Mouse (Mus musculus): ENCODE results near the gene Yod1. TPM values are rescaled to one million over a fixed set of nuclear protein-coding genes. Genes with fewer than 3 reads are reported as not detected.

Yod1 gene
- polyA plus RNA-seq, 1 experiment from 2014 or later, result 15.8 TPM

DNA sequence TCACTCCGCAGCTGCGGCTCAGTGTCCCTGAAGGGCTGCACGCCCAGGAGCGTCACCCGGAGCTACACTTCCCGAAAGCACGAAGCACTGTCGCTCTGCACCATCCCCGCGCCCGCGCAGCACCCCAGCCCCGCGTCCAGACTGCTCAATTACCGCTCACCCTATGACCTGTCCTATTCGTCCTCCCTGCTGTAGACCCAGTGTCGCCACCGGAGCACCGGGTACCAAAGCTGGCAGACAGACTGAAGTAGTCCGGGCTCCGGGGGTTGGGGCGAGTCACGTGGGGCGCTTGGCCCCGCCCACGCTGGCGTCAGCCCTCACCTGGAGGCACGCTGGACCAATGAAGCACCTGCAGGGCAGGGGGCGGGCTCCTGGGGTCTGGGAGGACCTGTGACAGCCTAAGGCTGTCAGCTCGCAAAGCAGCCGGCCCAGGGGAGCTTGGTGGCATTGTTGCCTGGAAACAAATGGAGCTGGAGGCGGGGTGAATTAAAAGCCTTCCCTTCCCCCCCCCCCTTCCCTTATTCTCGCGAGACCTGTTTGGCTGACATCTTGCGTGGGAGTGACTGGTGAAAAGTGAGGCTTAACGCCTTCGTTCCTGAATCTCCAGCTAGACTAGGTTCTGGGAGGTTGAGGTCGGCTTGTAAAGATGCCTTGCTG lies 1.4 kb upstream of the Yod1 start, which contains the start of gene Gm29427:
Gene Gm29427, minus strand, starts transcription at position 239 of the 657 bp plus-strand sequence.
- Histone ChIP-seq H3K27me3 (replicated peaks) (no peaks in the 10 kb centered on the region), H3K4me3 (replicated peaks) (peak within 1 kb of the TSS; percentile 79), H3K27ac (replicated peaks) (peak within 1 kb of the TSS; percentile 90), H3K9ac (replicated peaks) (peak within 1 kb of the TSS; percentile 95), H3K4me1 (peaks cover 31% of the 10 kb centered on the region), H3K36me3 (peaks cover 10% of the 10 kb centered on the region), H3K4me2 (peak within 1 kb of the TSS; percentile 94), H3K9me3 (replicated peaks) (no peaks in the 10 kb centered on the region)
- peak; percentile 93 for ATAC-seq (ENCODE audit: low FRiP score)
- under 1% methylated on average over 37 of the region's 38 CpGs for WGBS

DNA sequence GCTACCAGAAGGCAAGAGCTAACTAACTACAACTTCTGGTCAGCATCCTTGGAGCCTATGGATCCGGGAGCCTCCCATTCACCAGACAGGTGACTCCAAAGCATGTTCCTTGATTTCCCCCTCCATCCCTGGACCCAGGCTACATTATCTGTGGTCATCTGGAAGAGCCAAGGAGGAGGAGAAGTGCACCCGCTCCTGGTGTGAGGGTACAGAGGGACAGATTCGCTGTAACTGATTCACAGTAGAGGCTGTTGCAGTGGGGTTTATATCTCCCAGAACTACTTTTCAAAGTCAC lies 962 bp upstream of the Yod1 start:
- peaks cover 34% of the 10 kb centered on the region for H3K4me1 ChIP-seq
- ATAC-seq (ENCODE audit: low FRiP score), result peak; percentile 26
- H3K4me2 ChIP-seq, result peak overlapping the region; percentile 94
- no peaks in the 10 kb centered on the region for H3K27me3 ChIP-seq (replicated peaks)
- WGBS, result 0% methylated on average over 3 of the region's 3 CpGs
- H3K36me3 ChIP-seq, result peaks cover 7% of the 10 kb centered on the region
- peak overlapping the region; percentile 90 for H3K27ac ChIP-seq (replicated peaks)
- H3K9ac ChIP-seq (replicated peaks), result peak overlapping the region; percentile 95
- H3K9me3 ChIP-seq (replicated peaks), result no peaks in the 10 kb centered on the region
- H3K4me3 ChIP-seq (replicated peaks), result peak overlapping the region; percentile 79

- peak overlapping the region; percentile 94 for H3K4me2 ChIP-seq
- H3K36me3 ChIP-seq, result peaks cover 3% of the 10 kb centered on the region; the same call in 1 of the 2 replicates
- peak overlapping the region; percentile 90 for H3K27ac ChIP-seq (replicated peaks)
- peak; percentile 13; the same call in 1 of the 2 replicates for ATAC-seq (ENCODE audit: low FRiP score)
- WGBS, result under 1% methylated on average over 42 of the region's 42 CpGs
- H3K4me3 ChIP-seq (replicated peaks), result peak overlapping the region; percentile 79
- H3K9ac ChIP-seq (replicated peaks), result peak overlapping the region; percentile 95
- no peaks in the 10 kb centered on the region for H3K27me3 ChIP-seq (replicated peaks)
- H3K9me3 ChIP-seq (replicated peaks), result no peaks in the 10 kb centered on the region
- peaks cover 34% of the 10 kb centered on the region for H3K4me1 ChIP-seq
These were observed 425 bp upstream of the Yod1 start for GRCm38 (mm10) chr1:130716513-130717290.

DNA sequence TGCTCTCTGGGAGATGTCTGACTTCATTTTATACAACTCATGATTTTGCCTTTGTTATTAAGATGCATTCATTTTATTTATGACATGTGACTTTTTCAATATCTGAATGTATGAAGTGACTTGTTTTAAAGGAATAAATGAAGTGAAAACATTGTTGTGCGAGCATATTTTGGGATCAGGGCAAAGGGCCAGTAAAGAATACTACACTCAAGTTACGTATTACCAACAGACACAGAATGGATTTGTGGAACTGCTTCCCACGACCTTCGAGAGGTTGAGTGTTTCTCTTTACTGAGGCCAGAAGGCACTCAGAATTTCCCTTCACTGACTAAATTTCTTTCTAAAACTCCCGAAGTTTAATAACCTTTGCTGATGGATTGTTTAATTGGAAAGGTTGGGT lies 7.1 kb downstream of the Yod1 start:
- Histone ChIP-seq H3K4me1 (peaks cover 7% of the 10 kb centered on the region), H3K9me3 (replicated peaks) (no peaks in the 10 kb centered on the region), H3K9ac (replicated peaks) (no peak overlapping the region), H3K4me2 (no peak overlapping the region), H3K4me3 (replicated peaks) (no peak overlapping the region), H3K27me3 (replicated peaks) (no peaks in the 10 kb centered on the region), H3K36me3 (0 out of 2 replicates have a peak, but pooled peaks cover 2% of the 10 kb centered on the region), H3K27ac (replicated peaks) (no peak overlapping the region)
- 93% methylated on average over 5 of the region's 5 CpGs for WGBS
- ATAC-seq (ENCODE audit: low FRiP score), result no peak

DNA sequence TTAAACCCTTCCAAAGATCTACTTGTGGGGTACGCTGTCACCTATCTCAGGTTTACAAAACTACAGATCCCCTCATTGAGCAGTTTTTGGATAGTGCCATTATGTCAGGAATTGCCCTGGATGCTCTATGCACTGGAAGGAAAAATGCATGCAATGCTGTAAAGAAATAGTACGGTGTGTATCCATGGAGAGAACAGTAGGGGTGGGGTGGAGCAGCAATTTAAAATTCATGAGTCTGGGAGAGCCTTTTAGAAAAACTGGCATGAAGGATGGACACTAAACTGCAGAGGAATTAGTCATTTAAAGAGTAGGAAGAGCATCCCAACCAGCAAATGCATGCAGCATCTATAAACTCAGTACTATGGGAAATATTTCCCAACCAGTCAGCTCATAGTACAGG lies 9.3 kb downstream of the Yod1 start:
- Histone ChIP-seq H3K9me3 (replicated peaks) (no peaks in the 10 kb centered on the region), H3K27ac (replicated peaks) (no peak overlapping the region), H3K4me1 (no peaks in the 10 kb centered on the region), H3K4me3 (replicated peaks) (no peak overlapping the region), H3K36me3 (0 out of 2 replicates have a peak, but pooled peaks cover 2% of the 10 kb centered on the region), H3K9ac (replicated peaks) (no peak overlapping the region), H3K4me2 (no peak overlapping the region), H3K27me3 (replicated peaks) (no peaks in the 10 kb centered on the region)
- ATAC-seq (ENCODE audit: low FRiP score), result no peak
- WGBS, result 49% methylated on average over 2 of the region's 2 CpGs

- Histone ChIP-seq H3K27me3 (replicated peaks) (no peaks in the 10 kb centered on the region), H3K36me3 (0 out of 2 replicates have a peak, but pooled peaks cover 2% of the 10 kb centered on the region), H3K4me2 (no peak overlapping the region), H3K9me3 (replicated peaks) (no peaks in the 10 kb centered on the region), H3K9ac (replicated peaks) (no peak overlapping the region), H3K4me3 (replicated peaks) (no peak overlapping the region), H3K4me1 (0 out of 2 replicates have a peak, but pooled peaks cover 3% of the 10 kb centered on the region), H3K27ac (replicated peaks) (no peak overlapping the region)
- WGBS, result 83% methylated on average over 1 of the region's 1 CpGs
- ATAC-seq (ENCODE audit: low FRiP score), result no peak
These were observed 10.9 kb downstream of the Yod1 start for GRCm38 (mm10) chr1:130728070-130728469.

DNA sequence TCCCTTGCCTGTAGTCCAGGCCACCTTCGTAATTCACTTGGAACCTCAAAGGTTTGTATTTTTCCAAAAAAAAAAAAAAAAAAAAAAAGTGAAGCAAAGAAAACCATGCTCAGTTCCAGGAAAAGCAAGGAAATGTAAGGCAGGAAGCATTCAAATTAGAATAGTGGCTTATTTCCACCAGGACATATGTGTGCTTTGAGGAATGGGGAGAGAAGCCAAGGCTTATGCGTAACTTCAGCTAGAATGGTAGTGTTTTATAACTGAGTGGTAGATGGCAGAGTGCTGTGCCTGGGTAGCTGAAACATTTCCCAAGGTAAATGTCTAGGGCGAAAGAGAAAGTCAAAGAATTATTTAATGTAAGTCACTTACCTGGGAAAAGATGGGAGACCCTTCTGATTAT lies 11.6 kb downstream of the Yod1 start:
- no peak for ATAC-seq (ENCODE audit: low FRiP score)
- H3K9me3 ChIP-seq (replicated peaks), result no peaks in the 10 kb centered on the region
- 0 out of 2 replicates have a peak, but pooled peaks cover 3% of the 10 kb centered on the region for H3K4me1 ChIP-seq

DNA sequence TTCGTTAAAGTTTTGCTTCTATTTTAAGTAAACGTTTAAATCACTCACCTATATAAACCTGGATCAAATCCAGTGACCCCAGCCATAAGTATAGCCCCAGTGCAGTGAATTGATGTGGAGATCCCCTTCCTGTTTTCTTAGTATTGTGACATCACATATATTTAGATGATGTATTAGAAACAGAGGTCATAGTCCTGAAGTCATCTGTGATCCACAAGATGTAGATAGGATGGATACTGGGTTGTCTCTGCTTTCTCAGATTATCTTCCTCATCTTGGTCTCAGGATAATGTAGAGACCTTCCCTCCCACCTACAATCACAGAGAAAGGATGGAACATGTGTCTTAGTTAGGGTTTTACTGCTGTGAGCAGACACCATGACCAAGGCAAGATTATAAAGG lies 12.0 kb downstream of the Yod1 start, which contains the start of gene Pfkfb2:
Gene Pfkfb2, minus strand, starts transcription at position 101 of the 400 bp plus-strand sequence.
- Histone ChIP-seq H3K4me3 (replicated peaks) (no peak within 1 kb of the TSS), H3K27ac (replicated peaks) (no peak within 1 kb of the TSS), H3K4me1 (0 out of 2 replicates have a peak, but pooled peaks cover 3% of the 10 kb centered on the region), H3K9ac (replicated peaks) (no peak within 1 kb of the TSS), H3K9me3 (replicated peaks) (no peaks in the 10 kb centered on the region), H3K36me3 (0 out of 2 replicates have a peak, but pooled peaks cover 2% of the 10 kb centered on the region), H3K4me2 (no peak within 1 kb of the TSS), H3K27me3 (replicated peaks) (no peaks in the 10 kb centered on the region)
- 86% methylated on average over 2 of the region's 2 CpGs for WGBS
- no peak for ATAC-seq (ENCODE audit: low FRiP score)

More for the DNA sequence above, 11.6 kb downstream of the Yod1 start:
- no peak overlapping the region for H3K27ac ChIP-seq (replicated peaks)
- H3K4me3 ChIP-seq (replicated peaks), result no peak overlapping the region
- no peaks in the 10 kb centered on the region for H3K27me3 ChIP-seq (replicated peaks)
- 0 out of 2 replicates have a peak, but pooled peaks cover 2% of the 10 kb centered on the region for H3K36me3 ChIP-seq
- 93% methylated on average over 3 of the region's 3 CpGs for WGBS
- H3K4me2 ChIP-seq, result no peak overlapping the region
- H3K9ac ChIP-seq (replicated peaks), result no peak overlapping the region

DNA sequence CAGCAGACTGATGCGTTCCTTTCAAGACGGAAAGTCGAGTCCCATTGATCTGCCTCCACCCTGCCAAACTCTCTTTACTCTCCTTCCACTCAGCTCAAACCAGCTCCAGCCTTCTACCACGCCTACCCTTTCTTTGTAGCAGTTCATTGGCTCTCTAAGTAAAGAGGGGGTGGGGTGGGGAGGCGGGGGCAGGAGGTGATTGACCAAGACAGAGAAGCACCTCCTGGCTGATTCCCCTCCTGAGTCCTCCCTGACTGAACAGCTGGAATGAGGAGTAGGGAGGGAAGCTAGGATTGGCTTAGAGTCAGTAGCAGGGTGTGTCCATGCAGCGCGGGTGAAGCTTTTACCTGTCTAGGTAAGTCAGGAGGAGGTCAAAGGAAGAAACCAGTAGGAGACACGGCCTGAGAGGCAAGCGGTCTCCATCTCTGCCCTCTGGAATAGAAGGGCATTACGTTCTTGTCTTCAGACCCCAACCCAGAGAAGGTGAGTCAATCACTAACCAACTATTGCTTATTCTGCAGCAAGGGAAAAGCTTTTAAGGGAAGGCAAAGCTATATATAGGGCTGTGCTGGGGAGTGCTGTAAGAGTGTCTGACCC lies 14.7 kb downstream of the Yod1 start, which contains the start of gene AA986860:
Gene AA986860, plus strand, starts transcription at position 236 of the 597 bp plus-strand sequence.
- no peak for ATAC-seq (ENCODE audit: low FRiP score)
- Histone ChIP-seq H3K27me3 (replicated peaks) (no peaks in the 10 kb centered on the region), H3K4me2 (peak within 1 kb of the TSS; percentile 31), H3K9me3 (replicated peaks) (no peaks in the 10 kb centered on the region), H3K36me3 (no peaks in the 10 kb centered on the region), H3K9ac (replicated peaks) (no peak within 1 kb of the TSS), H3K4me1 (0 out of 2 replicates have a peak, but pooled peaks cover 3% of the 10 kb centered on the region), H3K27ac (replicated peaks) (no peak within 1 kb of the TSS), H3K4me3 (replicated peaks) (no peak within 1 kb of the TSS)
- 4% methylated on average over 10 of the region's 10 CpGs for WGBS

- Histone ChIP-seq H3K9me3 (replicated peaks) (no peaks in the 10 kb centered on the region), H3K27ac (replicated peaks) (no peak overlapping the region), H3K36me3 (no peaks in the 10 kb centered on the region), H3K27me3 (replicated peaks) (no peaks in the 10 kb centered on the region), H3K9ac (replicated peaks) (no peak overlapping the region), H3K4me2 (no peak overlapping the region), H3K4me3 (replicated peaks) (no peak overlapping the region), H3K4me1 (0 out of 2 replicates have a peak, but pooled peaks cover 3% of the 10 kb centered on the region)
- ATAC-seq (ENCODE audit: low FRiP score), result no peak
- WGBS, result 90% methylated on average over 13 of the region's 13 CpGs
These were observed 15.9 kb downstream of the Yod1 start for GRCm38 (mm10) chr1:130732706-130733658.

Measured in neural tube, embryonic 15.5 days (tissue).